Mouse (Mus musculus) stomach, embryonic 14.5 days (tissue): Measurements from ENCODE around the gene Tldc1. TPM values are rescaled to one million over a fixed set of nuclear protein-coding genes. Genes with fewer than 3 reads are reported as not detected.

Experiments
- ATAC-seq: fragments of 200-750 bp; cut with Nextera tagmentation; 2 replicates; pipeline ENCODE4 v1.8.0; 2017; ENCODE audit warnings: low read depth, moderate TSS enrichment; ENCODE audit not compliant: insufficient number of reproducible peaks, insufficient read depth, low FRiP score
- H3K27ac ChIP-seq: fragments of 300-500 bp; sonication (generic); 2 replicates; pipeline ENCODE4 v1.5.1; 2014; ENCODE audit warnings: mild to moderate bottlenecking, low read length, moderate library complexity, mixed read lengths
- H3K27me3 ChIP-seq: fragments of 300-500 bp; sonication (generic); 2 replicates; pipeline ENCODE4 v1.6.1; 2014; ENCODE audit warnings: low read length, control low read depth, mixed read lengths; ENCODE audit not compliant: control insufficient read depth, insufficient read depth
- H3K36me3 ChIP-seq: fragments of 300-500 bp; sonication (generic); 2 replicates; pipeline ENCODE4 v1.6.1; 2014; ENCODE audit warnings: mild to moderate bottlenecking, control low read depth, low read length, moderate library complexity, mixed read lengths; ENCODE audit not compliant: control insufficient read depth, insufficient read depth
- H3K4me1 ChIP-seq: fragments of 300-500 bp; sonication (generic); 2 replicates; pipeline ENCODE4 v1.6.1; 2014; ENCODE audit warnings: low read length, control low read depth, mixed read lengths; ENCODE audit not compliant: control insufficient read depth, insufficient read depth
- H3K4me2 ChIP-seq: fragments of 300-500 bp; sonication (generic); replicated peaks from 2 replicates; pipeline ENCODE4 v1.6.1; 2014; ENCODE audit warnings: low read depth, low read length, control low read depth
- H3K4me3 ChIP-seq: fragments of 300-500 bp; sonication (generic); 2 replicates; pipeline ENCODE4 v1.5.1; 2014; ENCODE audit warnings: low read depth, low read length, control low read depth
- H3K9ac ChIP-seq: fragments of 300-500 bp; sonication (generic); replicated peaks from 2 replicates; pipeline ENCODE4 v1.6.1; 2014; ENCODE audit warnings: low read depth, mild to moderate bottlenecking, control low read depth, low read length, moderate library complexity, mixed read lengths
- H3K9me3 ChIP-seq: fragments of 300-500 bp; sonication (generic); 2 replicates; pipeline ENCODE4 v1.6.1; 2016; ENCODE audit warnings: low read depth, low read length, control low read depth; ENCODE audit not compliant: control insufficient read depth
- WGBS: fragments of 180-500 bp; shearing (Covaris S2); extraction: QIAGEN DNeasy Blood & Tissue Kit; methylation state at CpG from one replicate; pipeline ENCODE4 v1.1.7; 2014; 5-methylcytosine and 5-hydroxymethylcytosine counted together
- polyA plus RNA-seq: library from polyadenylated mRNA; unstranded; fragments of >200 nt; fragmentation: Nextera tagmentation; extraction: Ambion mirVana; gene quantifications from 2 replicates; pipeline ENCODE4 v1.2.1, GENCODE M21; 2014

Tldc1 gene
- 10.4 and 11.7 TPM in 2 replicates for polyA plus RNA-seq

DNA sequence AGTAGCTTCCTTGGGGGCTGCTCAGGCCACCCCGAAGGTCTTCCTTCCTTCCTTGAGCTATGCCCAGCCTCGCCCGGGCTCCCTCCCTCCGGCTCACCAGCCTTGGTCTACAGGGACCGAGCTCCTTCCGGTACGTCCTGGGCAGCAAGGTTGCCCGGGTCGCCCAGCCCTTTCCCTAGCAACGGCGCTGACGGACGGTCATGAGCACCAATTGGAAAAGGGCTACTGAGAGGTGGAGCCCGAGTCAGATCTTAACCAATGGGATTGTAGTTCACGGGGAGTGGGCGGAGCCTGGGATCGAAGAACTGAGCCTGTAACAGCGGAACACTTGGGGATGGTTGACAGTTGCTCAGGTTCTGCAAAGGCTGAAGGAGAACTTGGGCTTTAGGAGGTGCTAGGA lies at the start of gene Tldc1:
Gene Tldc1 (minus strand): TSS at position 154 of the 400 bp plus-strand sequence.
- peak; percentile 97 for ATAC-seq
- H3K27me3 ChIP-seq = no peaks in the 10 kb centered on the region
- WGBS = under 1% methylated on average over 18 of the region's 18 CpGs
- peak within 1 kb of the TSS; percentile 29; the same call in 1 of the 2 replicates for H3K27ac ChIP-seq
- H3K9me3 ChIP-seq = no peaks in the 10 kb centered on the region
- peak within 1 kb of the TSS; percentile 61 for H3K4me2 ChIP-seq
- H3K4me1 ChIP-seq = peaks cover 16% of the 10 kb centered on the region
- H3K36me3 ChIP-seq = no peaks in the 10 kb centered on the region
- H3K4me3 ChIP-seq = peak within 1 kb of the TSS; percentile 35
- peak within 1 kb of the TSS; percentile 31 for H3K9ac ChIP-seq

DNA sequence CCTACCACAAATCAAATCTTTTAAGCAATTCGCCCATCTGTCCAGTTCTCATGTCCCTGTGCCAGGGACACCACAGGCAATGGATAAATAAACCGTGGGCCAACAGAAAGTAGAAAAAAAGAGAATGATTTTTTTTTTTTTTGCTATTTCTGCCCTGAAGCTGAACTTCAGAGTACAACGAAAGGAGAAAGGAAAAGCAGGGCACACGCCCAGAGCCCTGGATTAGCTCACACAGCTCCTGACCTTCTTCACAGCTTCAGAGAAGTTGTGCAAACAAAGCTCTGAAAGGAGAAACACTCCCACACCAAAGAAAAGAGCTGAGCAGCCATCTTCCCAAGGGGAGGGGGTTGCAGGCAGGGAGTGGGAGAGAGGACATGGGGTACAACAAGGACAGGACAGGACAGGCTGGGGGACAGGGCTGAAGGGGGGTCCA lies 49.5 kb upstream of the Tldc1 start:
- ATAC-seq = 0 out of 2 replicates have a peak, but pooled peaks have one; percentile 10
- WGBS = 30% methylated on average over 4 of the region's 4 CpGs
- Histone ChIP-seq H3K27me3 (no peaks in the 10 kb centered on the region), H3K27ac (peak overlapping the region; percentile 83), H3K4me1 (peaks cover 70% of the 10 kb centered on the region), H3K4me2 (no peak overlapping the region; the same call in 1 of the 2 replicates), H3K4me3 (no peak overlapping the region), H3K36me3 (no peaks in the 10 kb centered on the region; the same call in 1 of the 2 replicates), H3K9me3 (no peaks in the 10 kb centered on the region), H3K9ac (no peak overlapping the region)

DNA sequence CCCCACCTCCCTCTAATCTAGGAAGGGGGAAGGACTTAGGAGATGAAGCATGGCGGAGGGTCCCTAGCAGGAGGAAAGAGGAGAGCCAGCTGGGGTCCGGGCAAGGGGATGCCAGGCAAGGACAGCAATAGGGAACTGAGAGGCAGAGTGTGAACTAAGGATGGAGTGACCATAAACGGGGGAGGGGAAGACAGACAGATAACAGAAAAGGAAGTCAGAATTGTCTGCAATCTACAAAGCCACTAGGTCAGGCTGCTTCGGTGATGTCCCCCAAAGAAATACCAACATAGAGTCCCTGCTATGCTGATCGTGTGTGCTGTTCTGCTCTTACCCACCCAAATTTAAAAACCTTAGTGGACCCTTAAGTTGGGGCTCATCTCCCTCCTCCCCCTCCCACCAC lies 48.8 kb upstream of the Tldc1 start:
- Histone ChIP-seq H3K27me3 (no peaks in the 10 kb centered on the region), H3K4me3 (no peak overlapping the region), H3K27ac (peak overlapping the region; percentile 83), H3K9me3 (no peaks in the 10 kb centered on the region), H3K36me3 (peaks cover 4% of the 10 kb centered on the region; the same call in 1 of the 2 replicates), H3K9ac (no peak overlapping the region), H3K4me1 (peaks cover 63% of the 10 kb centered on the region), H3K4me2 (no peak overlapping the region; the same call in 1 of the 2 replicates)
- no peak for ATAC-seq
- 66% methylated on average over 5 of the region's 5 CpGs for WGBS

- H3K9ac ChIP-seq = no peak overlapping the region
Measured at GRCm38 (mm10) chr8:119825950-119826730, 47.9 kb upstream of the Tldc1 start.

DNA sequence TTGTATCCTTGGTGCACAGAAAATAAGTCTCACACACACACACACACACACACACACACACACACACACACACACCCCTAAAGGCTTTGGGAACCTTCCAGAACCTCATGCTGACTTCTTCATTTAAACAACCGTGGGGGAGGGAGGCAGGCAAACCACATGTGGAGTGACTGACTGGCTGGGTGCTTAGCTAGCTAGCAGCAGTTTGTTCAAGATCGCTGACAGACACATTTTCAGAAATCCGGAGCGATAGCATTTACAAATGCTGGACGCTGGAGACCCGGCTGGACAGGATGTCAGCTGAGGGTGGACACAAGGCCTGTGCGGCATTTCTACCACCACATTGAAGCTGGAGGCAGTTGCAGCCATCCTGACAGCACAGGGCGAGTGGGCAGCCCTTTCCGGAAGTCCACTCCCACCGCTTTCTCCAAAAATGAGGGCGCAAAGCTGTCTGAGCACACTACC lies 46.6 kb upstream of the Tldc1 start:
- Histone ChIP-seq H3K27me3 (no peaks in the 10 kb centered on the region), H3K9me3 (no peaks in the 10 kb centered on the region), H3K36me3 (peaks cover 17% of the 10 kb centered on the region), H3K4me3 (no peak overlapping the region), H3K4me2 (no peak overlapping the region), H3K9ac (no peak overlapping the region), H3K4me1 (peaks cover 41% of the 10 kb centered on the region), H3K27ac (peak overlapping the region; percentile 67; the same call in 1 of the 2 replicates)
- no peak for ATAC-seq
- 57% methylated on average over 11 of the region's 11 CpGs for WGBS

More at GRCm38 (mm10) chr8:119825950-119826730, 47.9 kb upstream of the Tldc1 start:
- ATAC-seq = no peak
- Histone ChIP-seq H3K9me3 (no peaks in the 10 kb centered on the region), H3K4me2 (no peak overlapping the region), H3K36me3 (peaks cover 12% of the 10 kb centered on the region), H3K4me1 (peaks cover 54% of the 10 kb centered on the region), H3K4me3 (no peak overlapping the region), H3K27ac (peak overlapping the region; percentile 83; the same call in 1 of the 2 replicates), H3K27me3 (no peaks in the 10 kb centered on the region)
- 74% methylated on average over 19 of the region's 19 CpGs for WGBS

- H3K9ac ChIP-seq = no peak overlapping the region
- no peak overlapping the region for H3K27ac ChIP-seq
- H3K9me3 ChIP-seq = no peaks in the 10 kb centered on the region
- ATAC-seq = no peak
- peaks cover 17% of the 10 kb centered on the region for H3K36me3 ChIP-seq
- no peak overlapping the region for H3K4me2 ChIP-seq
- peaks cover 36% of the 10 kb centered on the region for H3K4me1 ChIP-seq
- no peak overlapping the region for H3K4me3 ChIP-seq
- 58% methylated on average over 4 of the region's 4 CpGs for WGBS
- no peaks in the 10 kb centered on the region for H3K27me3 ChIP-seq
Measured at GRCm38 (mm10) chr8:119824100-119824499, 45.9 kb upstream of the Tldc1 start.

DNA sequence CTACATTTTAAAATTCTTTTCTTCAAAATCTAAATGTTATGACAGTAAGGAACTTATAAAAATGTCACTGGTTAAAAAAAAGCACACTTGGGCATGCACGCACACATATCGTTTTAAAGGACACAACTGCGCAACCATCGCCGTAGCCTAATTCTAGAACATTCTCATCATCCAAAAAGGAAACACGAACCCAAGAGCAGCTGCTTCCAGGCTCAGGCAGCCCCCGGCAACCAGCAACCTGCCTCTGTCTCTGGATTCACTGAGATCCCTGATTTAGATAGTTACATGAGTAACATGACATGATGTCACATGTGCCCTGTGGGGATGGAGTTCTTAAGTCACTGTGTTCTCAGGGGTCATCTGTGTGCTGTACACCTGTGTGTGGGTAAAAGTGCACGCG lies 45.1 kb upstream of the Tldc1 start:
- no peak for ATAC-seq
- H3K27me3 ChIP-seq = no peaks in the 10 kb centered on the region
- H3K36me3 ChIP-seq = peaks cover 17% of the 10 kb centered on the region
- no peak overlapping the region for H3K9ac ChIP-seq
- H3K27ac ChIP-seq = no peak overlapping the region
- H3K9me3 ChIP-seq = no peaks in the 10 kb centered on the region
- WGBS = 96% methylated on average over 9 of the region's 9 CpGs
- no peak overlapping the region for H3K4me3 ChIP-seq
- H3K4me2 ChIP-seq = no peak overlapping the region
- H3K4me1 ChIP-seq = peaks cover 36% of the 10 kb centered on the region

DNA sequence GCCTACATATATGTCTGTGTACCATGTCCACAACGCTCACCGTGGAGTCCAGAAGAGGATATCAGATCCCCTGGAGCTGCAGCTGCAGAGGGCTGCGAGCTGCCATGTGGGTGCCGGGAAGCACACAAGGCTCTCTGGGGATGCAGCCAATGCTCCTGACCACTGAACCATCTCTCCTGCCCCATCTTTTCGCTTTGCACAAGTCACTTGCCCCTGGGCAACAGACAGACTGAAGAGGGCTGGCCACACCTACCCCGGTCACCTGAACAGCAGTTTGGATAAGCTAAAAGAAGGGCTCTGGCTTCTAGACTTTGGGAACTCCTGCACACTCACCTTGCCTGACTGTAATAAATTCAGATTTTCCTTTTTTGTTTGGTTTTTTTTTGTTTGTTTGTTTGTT lies 43.5 kb upstream of the Tldc1 start:
- ATAC-seq = no peak
- H3K27me3 ChIP-seq = no peaks in the 10 kb centered on the region
- H3K4me3 ChIP-seq = no peak overlapping the region
- WGBS = 90% methylated on average over 6 of the region's 6 CpGs
- no peak overlapping the region for H3K27ac ChIP-seq
- no peaks in the 10 kb centered on the region for H3K9me3 ChIP-seq
- H3K4me2 ChIP-seq = no peak overlapping the region
- H3K36me3 ChIP-seq = peaks cover 17% of the 10 kb centered on the region
- peaks cover 22% of the 10 kb centered on the region for H3K4me1 ChIP-seq
- H3K9ac ChIP-seq = no peak overlapping the region
